ENCODE assay signal across 22 mouse cellular contexts in the genomic region with DNA sequence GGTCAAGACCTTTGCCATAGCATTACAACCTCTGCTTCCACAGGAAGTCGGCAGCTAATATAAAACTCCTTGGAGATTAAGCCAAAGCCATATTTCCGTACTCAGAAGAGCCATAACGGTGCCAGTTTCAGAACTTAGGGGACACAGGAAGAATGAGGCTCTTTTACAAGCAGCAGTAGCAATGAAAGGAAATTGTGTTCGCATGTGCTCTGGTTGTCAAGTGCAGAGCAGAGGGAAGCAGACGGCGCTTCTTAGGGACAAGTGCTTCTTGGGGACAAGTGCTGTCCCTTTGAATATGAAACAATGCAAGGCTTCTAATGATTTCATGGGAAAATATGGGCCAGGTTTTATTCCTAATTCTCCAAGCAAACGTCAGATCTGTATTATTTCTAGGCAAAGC. TPM values are rescaled to one million over a fixed set of nuclear protein-coding genes. Genes with fewer than 3 reads are reported as not detected.
DNase-seq lines count a peak whose midpoint lies in the region; ATAC-seq and TF ChIP-seq lines count a peak whose summit lies in the region.
"Had no signal": no experiment of that assay in that cellular context is flagged by ENCODE, and none has a peak within 500 bp of the region (broad histone marks: within the 10 kb centered on the region; RNA-seq: fewer than 3 reads in every experiment).

No protein-coding gene starts in this region.

- WGBS in forebrain, postnatal 0 days = 50% methylated on average over 7 of the region's 7 CpGs
- 76% methylated on average over 7 of the region's 7 CpGs for WGBS in forebrain, embryonic 10.5 days

- TF ChIP-seq CTCF in forebrain, postnatal 0 days (IDR thresholded peaks at IDR 0.05; ENCODE audit: low read depth) = no peak
- TF ChIP-seq CTCF in brain, embryonic 14.5 days (IDR thresholded peaks at IDR 0.05; ENCODE audit: borderline replicate concordance, extremely low read depth, insufficient read depth, insufficient read length) = no peak

- intact Hi-C loops in left cerebral cortex, postnatal 14 days (cut with DNase I) = no loop called here
- intact Hi-C loops in left cerebral cortex, postnatal 36 days (cut with DNase I) = no loop called here

- DNase-seq in cerebellum, adult 11-12 months = peak; percentile 7
- no peak for DNase-seq in forebrain, postnatal 0 days
- no peak for DNase-seq in forebrain, embryonic 10.5 days (ENCODE audit: extremely low spot score, low spot score)
- DNase-seq in left cerebral cortex, postnatal 14 days (ENCODE audit: low spot score in 2 of 2) = peak; percentile 26 to 57
- no peak for DNase-seq in left cerebral cortex, postnatal 36 days (ENCODE audit: low spot score in 2 of 2)
- peak; percentile 47 for DNase-seq in brain, embryonic 14.5 days (ENCODE audit: low read depth)
- DNase-seq: adrenal gland, adult 2 months; heart, postnatal 14 days; kidney, adult 11 months; kidney, postnatal 10 days; lung, adult 2 months; lung, postnatal 4 days; thymus, postnatal 25 days had no signal

- H3K36me3 ChIP-seq in forebrain, postnatal 0 days (ENCODE audit: insufficient read depth) = no peaks in the 10 kb centered on the region
- H3K36me3 ChIP-seq in forebrain, embryonic 10.5 days (replicated peaks) = no peaks in the 10 kb centered on the region
- H3K36me3 ChIP-seq: heart, embryonic 12.5 days; limb, embryonic 10.5 days; midbrain, embryonic 10.5 days had no signal

- no peak overlapping the region for H3K9ac ChIP-seq in forebrain, postnatal 0 days
- H3K9ac ChIP-seq: heart, embryonic 12.5 days had no signal

- H3K4me1 ChIP-seq in forebrain, postnatal 0 days (ENCODE audit: insufficient read depth) = 0 out of 2 replicates have a peak, but pooled peaks cover 4% of the 10 kb centered on the region
- H3K4me1 ChIP-seq in forebrain, embryonic 10.5 days = peaks cover 22% of the 10 kb centered on the region

- no peaks in the 10 kb centered on the region for H3K9me3 ChIP-seq in forebrain, postnatal 0 days (ENCODE audit: low read length)
- H3K9me3 ChIP-seq in forebrain, embryonic 10.5 days = no peaks in the 10 kb centered on the region
- H3K9me3 ChIP-seq: heart, embryonic 12.5 days; limb, embryonic 10.5 days; midbrain, embryonic 10.5 days had no signal

- TF ChIP-seq POLR2A in brain, embryonic 14.5 days (IDR thresholded peaks at IDR 0.05; ENCODE audit: borderline replicate concordance, extremely low read depth, insufficient read depth, insufficient read length, poor library complexity, severe bottlenecking) = no peak

- no peak overlapping the region for H3K27ac ChIP-seq in forebrain, postnatal 0 days (ENCODE audit: low read depth, low read length)
- H3K27ac ChIP-seq in forebrain, embryonic 10.5 days = no peak overlapping the region
- H3K27ac ChIP-seq: limb, embryonic 10.5 days; midbrain, embryonic 10.5 days had no signal

- no peak overlapping the region for H3K4me3 ChIP-seq in forebrain, postnatal 0 days (ENCODE audit: low read depth, low read length)
- no peak overlapping the region for H3K4me3 ChIP-seq in forebrain, embryonic 10.5 days
- H3K4me3 ChIP-seq: heart, embryonic 12.5 days; limb, embryonic 10.5 days; midbrain, embryonic 10.5 days had no signal

- no peaks in the 10 kb centered on the region for H3K27me3 ChIP-seq in forebrain, postnatal 0 days (ENCODE audit: insufficient read depth, low read length)
- no peaks in the 10 kb centered on the region for H3K27me3 ChIP-seq in forebrain, embryonic 10.5 days (ENCODE audit: poor library complexity, severe bottlenecking)
- H3K27me3 ChIP-seq: heart, embryonic 12.5 days had no signal

- no peak for ATAC-seq in cerebellum, adult (ENCODE audit: insufficient number of reproducible peaks, low FRiP score, low TSS enrichment)
- peak; percentile 40; the same call in 1 of the 2 replicates for ATAC-seq in forebrain, postnatal 0 days
- no peak for ATAC-seq in erythroid progenitor cell, adult 5-6 weeks (replicated peaks; ENCODE audit: low FRiP score, poor library complexity, severe bottlenecking)

- no peak overlapping the region for H3K4me2 ChIP-seq in forebrain, postnatal 0 days (ENCODE audit: low read depth)
- H3K4me2 ChIP-seq: heart, embryonic 12.5 days; liver, embryonic 11.5 days had no signal

RNA-seq across cellular contexts. Expression of a gene that starts 16.9 kb away (rescaled TPM):
- 24.0 and 30.0 TPM in 2 replicates for total RNA-seq in forebrain, postnatal 0 days (2014; rRNA removed)
- 24.6 and 31.5 TPM in 2 replicates for polyA plus RNA-seq in forebrain, postnatal 0 days (2015; fragmentation: Nextera tagmentation; extraction: Ambion mirVana)
- polyA plus RNA-seq in forebrain, embryonic 10.5 days (2016; fragmentation: Nextera tagmentation; extraction: Ambion mirVana) = 46.0 and 50.9 TPM in 2 replicates
- total RNA-seq in left cerebral cortex, postnatal 14 days (2021) = 10 to 100 TPM; 35.2 to 37.2 TPM
- total RNA-seq in left cerebral cortex, postnatal 36 days (2021) = 10 to 100 TPM; 18.3 to 18.6 TPM
- 35.0 and 39.5 TPM in 2 replicates for polyA plus RNA-seq in brain, embryonic 14.5 days (2012; rRNA removed)
- total RNA-seq in erythroid progenitor cell, adult 5-6 weeks (2015; ENCODE audit: low replicate concordance) = not detected in 2 replicates
- not detected in 2 replicates for total RNA-seq in erythroid progenitor cell, adult 5-6 weeks (2017; ENCODE audit: low replicate concordance)
- total RNA-seq: common myeloid progenitor, adult 5-6 weeks; granulocyte monocyte progenitor cell, adult 5-6 weeks; monocyte, adult 5-6 weeks had no signal

RNA-seq across cellular contexts. Expression of a gene that starts 46.4 kb away (rescaled TPM):
- 53.2 and 58.1 TPM in 2 replicates for total RNA-seq in forebrain, postnatal 0 days (2014; rRNA removed)
- 21.6 and 28.1 TPM in 2 replicates for polyA plus RNA-seq in forebrain, postnatal 0 days (2015; fragmentation: Nextera tagmentation; extraction: Ambion mirVana)
- polyA plus RNA-seq in forebrain, embryonic 10.5 days (2016; fragmentation: Nextera tagmentation; extraction: Ambion mirVana) = 9.8 and 9.9 TPM in 2 replicates
- 100 to 1,000 TPM; 180 to 182 TPM for total RNA-seq in left cerebral cortex, postnatal 14 days (2021)
- total RNA-seq in left cerebral cortex, postnatal 36 days (2021) = 100 to 1,000 TPM; 167 to 187 TPM
- polyA plus RNA-seq in brain, embryonic 14.5 days (2012; rRNA removed) = 17.3 and 24.5 TPM in 2 replicates
- total RNA-seq in erythroid progenitor cell, adult 5-6 weeks (2015; ENCODE audit: low replicate concordance) = 0.84 and 2.2 TPM in 2 replicates
- total RNA-seq in erythroid progenitor cell, adult 5-6 weeks (2017; ENCODE audit: low replicate concordance) = 2.8 and 5.4 TPM in 2 replicates

Comparison
In these comparisons a context has a peak if more than half of its experiments do, and no peak if none do; other contexts are left out.
1. DNase-seq: peak in cerebellum, adult 11-12 months (single experiment), left cerebral cortex, postnatal 14 days (2 of 2) and brain, embryonic 14.5 days (single experiment); none in forebrain, postnatal 0 days (single experiment), forebrain, embryonic 10.5 days (single experiment) and left cerebral cortex, postnatal 36 days (0 of 2).
2. RNA of a gene that starts 16.9 kb away (total RNA-seq): 35.2 to 37.2 TPM in left cerebral cortex, postnatal 14 days, 24.0 to 30.0 TPM in forebrain, postnatal 0 days and 18.3 to 18.6 TPM in left cerebral cortex, postnatal 36 days; not detected in erythroid progenitor cell, adult 5-6 weeks; every median in the first group is over 10 times any median in the second.